Mouse (Mus musculus) gastrocnemius, adult 18-20 months (tissue): ENCODE measurements around the gene Dcaf7. TPM values are rescaled to one million over a fixed set of nuclear protein-coding genes. Genes with fewer than 3 reads are reported as not detected.
"Not testable (repeated sequence)": the region's sequence is repeated elsewhere in the genome, so short reads cannot be mapped to it uniquely, and the experiment has no call there.

Experiments used
- DNase-seq: peaks from one replicate; pipeline ENCODE4 v3.0.0; 2021; ENCODE audit warnings: low spot score
- long read RNA-seq, 2 experiments: library from polyadenylated mRNA; stranded (forward); transcript quantifications; one replicate each; pipeline ENCODE4 v2.0.0; 2021
- total RNA-seq, 2 experiments: library from RNA; stranded (reverse); gene quantifications; 2 replicates each; pipeline ENCODE4 v1.2.3; 2021

Dcaf7 gene
- total RNA-seq = 10 to 100 TPM; 24.8 to 25.9 TPM
- long read RNA-seq, experiment 1, full-length matches to known transcripts = 3 of 18 reads
- long read RNA-seq, experiment 1, partial matches to known transcripts = 10 of 18 reads
- long read RNA-seq, experiment 1, other reads (novel, unspliced or antisense) = 5 of 18 reads
- long read RNA-seq, experiment 2, full-length matches to known transcripts = 9 of 20 reads
- long read RNA-seq, experiment 2, partial matches to known transcripts = 8 of 20 reads
- long read RNA-seq, experiment 2, other reads (novel, unspliced or antisense) = 3 of 20 reads

GRCm38 (mm10) chr11:106036548-106037417 lies at the start of gene Dcaf7:
Dcaf7 (plus strand) TSS chr11:106036872.
- peak; percentile 98 for DNase-seq

GRCm38 (mm10) chr11:105987446-105987845 lies 49.2 kb upstream of the Dcaf7 start:
- DNase-seq = no peak

GRCm38 (mm10) chr11:105989446-105989845 lies 47.2 kb upstream of the Dcaf7 start:
- no peak for DNase-seq

GRCm38 (mm10) chr11:105990231-105990630 lies 46.4 kb upstream of the Dcaf7 start:
- no peak for DNase-seq

- no peak for DNase-seq
Observed at GRCm38 (mm10) chr11:105994375-105994774, 42.3 kb upstream of the Dcaf7 start, which contains the start of gene Ace3. Ace3 (plus strand) TSS chr11:105994675.

GRCm38 (mm10) chr11:106000062-106000461 lies 36.6 kb upstream of the Dcaf7 start:
- DNase-seq = no peak

GRCm38 (mm10) chr11:106001718-106002117 lies 35.0 kb upstream of the Dcaf7 start:
- no peak for DNase-seq

GRCm38 (mm10) chr11:106004576-106004975 lies 32.1 kb upstream of the Dcaf7 start:
- no peak for DNase-seq

GRCm38 (mm10) chr11:106005970-106006369 lies 30.7 kb upstream of the Dcaf7 start:
- DNase-seq = no peak

- DNase-seq = peak; percentile 43
Observed at GRCm38 (mm10) chr11:106007821-106008220, 28.9 kb upstream of the Dcaf7 start, which contains the start of gene Kcnh6. Kcnh6 (plus strand) TSS chr11:106008124.

- no peak for DNase-seq
Observed at GRCm38 (mm10) chr11:106012711-106013110, 24.0 kb upstream of the Dcaf7 start.

- DNase-seq = no peak
Observed at GRCm38 (mm10) chr11:106013556-106014225, 23.0 kb upstream of the Dcaf7 start.

- no peak for DNase-seq
Observed at GRCm38 (mm10) chr11:106016440-106016839, 20.2 kb upstream of the Dcaf7 start.

GRCm38 (mm10) chr11:106020051-106020763 lies 16.5 kb upstream of the Dcaf7 start:
- no peak for DNase-seq

- DNase-seq = no peak
Observed at GRCm38 (mm10) chr11:106025774-106026173, 10.9 kb upstream of the Dcaf7 start.

- peak; percentile 54 for DNase-seq
Observed at GRCm38 (mm10) chr11:106026465-106027151, 10.1 kb upstream of the Dcaf7 start.

- no peak for DNase-seq
Observed at GRCm38 (mm10) chr11:106027607-106028006, 9.1 kb upstream of the Dcaf7 start.

- DNase-seq = not testable (repeated sequence)
Observed at GRCm38 (mm10) chr11:106032074-106032473, 4.6 kb upstream of the Dcaf7 start.

GRCm38 (mm10) chr11:106033491-106033919 lies 3.2 kb upstream of the Dcaf7 start:
- no peak for DNase-seq

- DNase-seq = no peak
Observed at GRCm38 (mm10) chr11:106034986-106035385, 1.7 kb upstream of the Dcaf7 start.

- no peak for DNase-seq
Observed at GRCm38 (mm10) chr11:106037418-106037751, 713 bp downstream of the Dcaf7 start.
